Mouse (Mus musculus): ENCODE measurements at regions not wholly inside any gene's neighbourhood (a gene's known extent, or its start where the extent isn't known, plus 50 kb on each side); places are given as distances from the start of the nearest gene placed in this dataset.
A peak's percentile ranks its signal among the peaks of the same experiment; 100 is the strongest.
"Not testable (repeated sequence)": the region's sequence is repeated elsewhere in the genome, so short reads cannot be mapped to it uniquely, and the experiment has no call there.

GRCm38 (mm10) chr2:51682177-51682576 lies 54.9 kb downstream of the Tas2r134 start:
- DNase-seq: no peak

DNA sequence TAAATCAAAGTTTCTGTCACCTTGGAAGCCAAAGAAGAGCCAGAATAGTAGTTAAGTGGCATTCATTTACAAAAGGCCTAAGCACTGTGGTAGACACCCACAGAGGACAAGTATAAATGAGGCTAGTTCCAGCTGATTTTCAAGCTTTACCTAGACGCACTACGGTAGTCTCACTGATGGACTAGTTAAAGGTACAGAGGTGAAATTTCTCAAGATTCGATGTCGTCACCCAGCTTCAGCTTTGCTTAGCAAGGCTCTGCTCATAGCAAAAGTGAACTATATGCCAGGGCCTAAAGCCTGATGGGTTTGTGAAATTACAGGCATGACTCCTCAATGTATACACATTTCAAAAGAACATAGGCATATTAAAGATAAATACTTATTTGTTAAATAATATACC lies 55.4 kb downstream of the Tas2r134 start:
- no peak for DNase-seq

DNA sequence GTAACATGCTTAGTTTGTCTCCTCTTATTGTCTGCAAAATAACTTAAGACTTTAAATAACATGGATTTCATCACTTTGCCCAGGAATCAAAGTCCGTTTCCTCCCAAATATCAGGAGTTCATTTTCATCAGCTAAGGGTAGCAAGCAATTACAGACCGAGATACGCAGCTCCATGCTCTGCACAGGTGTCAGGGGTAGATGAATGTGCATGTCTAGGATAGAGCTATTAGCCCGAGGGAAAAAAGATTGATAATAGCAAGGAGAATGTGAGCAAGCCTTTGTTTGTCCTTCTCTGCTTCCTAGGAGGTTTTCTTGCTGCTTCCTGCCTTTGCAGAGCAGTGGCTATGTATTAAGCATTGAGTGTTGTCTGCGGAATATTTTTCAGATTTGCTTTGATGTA lies 77.8 kb downstream of the Tas2r134 start:
- no peak for DNase-seq

- peak; percentile 37 to 49 for DNase-seq
These were observed 81.4 kb downstream of the Tas2r134 start for GRCm38 (mm10) chr2:51708701-51709100.

DNA sequence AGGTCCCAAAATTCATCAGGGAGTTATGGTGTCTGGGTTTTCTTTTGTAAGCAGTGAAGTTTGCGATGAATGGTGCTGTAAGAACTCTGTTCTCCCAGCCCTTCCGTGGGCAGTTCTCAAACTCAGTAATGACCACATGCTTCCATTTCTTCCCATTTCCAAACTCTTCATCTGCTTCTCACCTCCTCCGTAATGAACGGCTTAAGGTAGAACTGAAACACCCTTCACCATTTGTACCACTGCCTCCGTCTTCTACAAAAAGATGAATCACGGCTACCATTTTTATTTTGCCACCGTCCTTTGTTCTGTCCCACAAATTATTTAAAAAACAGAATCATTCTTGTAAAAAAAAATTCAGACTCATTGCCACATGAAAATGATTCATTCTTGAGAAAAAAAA lies 85.3 kb downstream of the Tas2r134 start:
- no peak for DNase-seq

- DNase-seq: no peak
These were observed 103.5 kb downstream of the Tas2r134 start for GRCm38 (mm10) chr2:51730805-51731204.

DNA sequence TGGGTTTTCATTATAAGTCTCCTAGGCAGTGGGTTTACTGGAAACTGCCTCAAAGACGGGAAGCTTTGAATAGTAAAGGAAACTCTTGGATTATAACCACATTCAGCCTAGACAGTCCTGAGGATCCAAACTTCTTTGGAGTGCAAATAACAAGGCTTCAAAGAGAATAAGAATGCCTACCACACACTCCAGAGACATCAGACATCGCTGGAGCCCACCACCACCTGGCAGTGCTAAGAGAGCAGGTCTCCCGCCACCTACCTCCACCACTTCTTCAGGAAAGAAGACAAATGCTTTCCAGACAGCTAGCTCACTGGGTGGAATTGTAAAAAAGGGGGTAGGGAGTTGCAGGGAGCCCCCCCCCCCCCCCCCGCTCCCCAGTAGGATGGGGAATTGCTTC lies 104.4 kb downstream of the Tas2r134 start:
- DNase-seq: no peak

GRCm38 (mm10) chr2:51732355-51732754 lies 105.0 kb downstream of the Tas2r134 start:
- DNase-seq: no peak

DNA sequence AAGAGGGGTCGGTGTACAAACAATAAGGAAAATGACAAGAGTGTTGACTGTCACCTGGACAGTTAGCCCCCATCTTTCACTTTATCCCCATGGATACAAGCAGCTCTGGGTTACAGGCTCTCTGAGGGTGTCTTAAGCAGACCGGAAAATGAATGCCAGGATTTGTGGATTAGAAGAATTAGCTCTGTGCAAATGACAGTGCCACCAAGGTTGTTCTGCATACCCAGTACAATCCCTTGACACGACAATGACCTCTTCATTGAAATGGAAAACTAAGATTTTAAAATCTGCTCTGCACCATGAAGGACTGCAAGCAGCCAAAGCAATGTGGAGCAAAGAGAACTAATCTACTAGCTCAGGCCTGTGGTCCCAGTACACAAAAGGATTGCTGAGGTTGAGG lies 105.9 kb downstream of the Tas2r134 start:
- no peak for DNase-seq

- DNase-seq: no peak
These were observed 109.1 kb downstream of the Tas2r134 start for GRCm38 (mm10) chr2:51736452-51736851.

DNA sequence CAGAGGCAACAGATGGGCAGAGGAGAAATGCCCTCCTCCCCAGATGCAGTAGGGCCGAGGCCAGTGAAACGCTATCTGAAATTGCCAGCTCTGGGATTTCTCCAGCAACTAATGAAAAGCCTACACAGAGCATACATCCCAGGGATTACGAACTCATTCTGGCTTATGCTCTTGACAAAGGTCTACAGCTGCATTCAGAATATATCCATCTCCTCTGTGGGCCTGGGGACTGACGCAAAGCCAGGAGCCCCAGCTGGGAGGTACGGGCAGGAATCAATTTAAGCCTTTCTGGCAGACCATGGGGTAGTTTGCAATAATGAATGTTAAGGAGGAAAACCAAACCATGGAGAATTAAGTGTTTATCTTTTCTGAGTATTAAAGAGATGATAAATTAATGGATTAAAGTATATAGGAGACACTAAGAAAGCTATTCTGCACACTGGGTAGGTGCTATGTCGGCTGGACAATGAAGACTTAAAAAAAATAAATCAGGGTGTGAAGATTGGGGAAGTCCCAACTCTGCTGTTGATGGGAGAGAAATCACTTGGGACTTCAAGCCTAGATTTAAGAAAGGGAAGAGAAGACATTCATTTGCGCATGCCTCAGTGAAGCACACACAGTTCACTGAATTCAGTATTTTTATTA lies 120.5 kb downstream of the Tas2r134 start:
- DNase-seq: peak in 1 of 2 experiments; percentile 17

DNA sequence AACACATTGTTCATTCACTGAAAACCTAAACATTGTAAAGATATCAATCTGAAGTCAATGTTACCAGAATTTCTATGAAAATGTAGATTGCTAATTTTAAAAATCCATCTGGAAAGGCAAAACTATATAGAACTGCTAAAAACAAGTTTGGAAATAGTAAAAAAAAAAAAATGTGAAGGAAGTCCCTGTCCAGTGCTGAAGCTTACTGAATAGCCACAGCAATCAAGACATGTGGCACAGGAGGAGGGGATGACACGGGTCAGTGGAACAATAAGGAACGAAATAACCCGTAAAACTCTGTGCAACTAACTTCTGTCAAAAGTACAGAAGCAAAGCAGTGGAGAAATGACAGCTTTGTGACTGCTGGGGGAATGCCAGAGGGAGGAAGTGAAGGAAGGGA lies 121.9 kb downstream of the Tas2r134 start:
- DNase-seq: no peak

GRCm38 (mm10) chr2:51752941-51753564 lies 125.7 kb downstream of the Tas2r134 start:
- peak; percentile 52 to 74 for DNase-seq

DNA sequence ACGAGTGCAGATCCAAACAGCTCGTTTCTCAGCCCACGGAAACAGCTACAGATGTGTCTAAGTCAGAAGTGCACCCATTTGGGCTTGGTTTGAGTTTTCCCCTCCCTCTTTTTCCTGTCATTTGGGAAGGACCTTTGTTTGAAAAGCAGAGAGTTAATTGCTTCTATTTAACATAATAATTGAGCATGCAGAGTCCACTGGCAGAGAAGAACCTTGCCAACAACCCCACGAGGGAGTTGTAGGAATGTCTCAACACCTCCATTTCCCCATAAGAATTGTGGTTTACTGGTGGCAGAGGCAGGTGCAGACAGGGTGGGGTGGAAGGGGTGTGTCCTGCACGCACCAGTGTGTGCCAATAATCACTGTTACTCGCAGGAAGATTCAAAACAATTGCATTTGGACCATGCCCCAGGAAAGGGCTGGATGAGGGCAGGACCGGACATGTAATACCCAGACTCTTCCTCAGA lies 126.3 kb downstream of the Tas2r134 start:
- peak in 1 of 2 experiments; percentile 13 for DNase-seq

DNA sequence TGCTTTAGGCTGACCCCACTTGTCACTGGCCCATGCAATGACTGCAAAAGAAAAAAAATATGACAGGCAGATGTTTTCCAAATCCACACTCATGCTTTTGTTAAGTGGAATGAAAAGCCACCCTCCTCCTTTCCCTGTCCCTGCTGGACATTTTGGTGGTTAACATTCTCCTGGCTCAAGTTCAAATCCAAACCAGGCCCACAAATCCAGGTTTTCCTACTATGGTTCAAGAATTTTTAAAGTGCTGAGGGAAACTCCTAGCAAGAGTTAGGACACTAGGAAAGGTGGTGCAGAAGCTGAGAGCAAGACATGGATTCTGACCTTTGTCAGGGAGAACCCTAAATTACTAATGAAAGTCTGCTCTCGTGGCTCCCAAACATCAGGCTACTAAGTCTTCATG lies 130.1 kb downstream of the Tas2r134 start:
- DNase-seq: no peak

- no peak for DNase-seq
These were observed 130.8 kb downstream of the Tas2r134 start for GRCm38 (mm10) chr2:51758093-51758492.

- no peak for DNase-seq
These were observed 135.6 kb downstream of the Tas2r134 start for GRCm38 (mm10) chr2:51762866-51763265.

- DNase-seq: no peak
These were observed 140.3 kb downstream of the Tas2r134 start for GRCm38 (mm10) chr2:51767507-51768135.

GRCm38 (mm10) chr2:51768298-51769271 lies 141.3 kb downstream of the Tas2r134 start:
- peak; percentile 98 for DNase-seq

- DNase-seq: no peak
These were observed 149.8 kb downstream of the Rbm43 start for GRCm38 (mm10) chr2:51785169-51785568.

DNA sequence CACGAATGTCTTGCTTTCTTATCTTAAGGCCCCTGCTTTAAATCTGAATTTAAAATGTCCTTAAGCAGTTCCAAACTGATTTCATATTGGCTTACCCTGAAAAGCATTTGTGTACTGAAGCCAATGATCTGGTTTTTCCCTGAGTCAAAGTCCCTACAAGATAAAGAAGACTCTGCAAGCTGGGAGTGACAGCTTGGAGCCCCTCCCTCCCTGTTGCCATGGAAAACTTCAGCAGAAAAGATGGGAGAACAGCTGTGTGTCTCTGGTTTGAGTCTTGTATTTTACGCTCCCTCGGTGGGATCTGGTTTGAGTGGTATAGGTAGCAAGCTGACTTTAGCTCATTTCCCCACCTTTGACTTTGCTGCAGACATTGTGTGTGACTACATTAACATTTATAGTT lies 146.1 kb downstream of the Rbm43 start:
- DNase-seq: no peak

DNA sequence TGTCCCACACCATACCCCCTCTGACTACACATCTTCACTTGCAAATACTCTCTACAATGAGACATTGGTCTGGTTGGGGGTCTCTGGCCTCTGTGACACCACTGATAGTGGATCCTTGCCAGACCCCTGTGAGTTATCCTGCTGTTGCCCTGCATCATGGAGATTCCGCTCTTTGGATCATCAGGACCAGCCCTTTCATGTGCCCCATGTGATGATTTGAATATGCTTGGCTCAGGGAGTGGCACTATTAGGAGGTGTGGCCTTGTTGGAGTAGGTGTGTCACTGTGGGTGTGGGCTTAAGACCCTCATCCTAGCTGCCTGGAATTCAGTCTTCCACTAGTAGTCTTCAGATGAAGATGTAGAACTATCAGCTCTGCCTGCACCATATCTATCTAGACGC lies 141.7 kb downstream of the Rbm43 start:
- DNase-seq: not testable (repeated sequence)

GRCm38 (mm10) chr2:51799856-51800255 lies 135.1 kb downstream of the Rbm43 start:
- DNase-seq: no peak

All from cerebellum, postnatal 14 days (tissue).